In the genomic region with DNA sequence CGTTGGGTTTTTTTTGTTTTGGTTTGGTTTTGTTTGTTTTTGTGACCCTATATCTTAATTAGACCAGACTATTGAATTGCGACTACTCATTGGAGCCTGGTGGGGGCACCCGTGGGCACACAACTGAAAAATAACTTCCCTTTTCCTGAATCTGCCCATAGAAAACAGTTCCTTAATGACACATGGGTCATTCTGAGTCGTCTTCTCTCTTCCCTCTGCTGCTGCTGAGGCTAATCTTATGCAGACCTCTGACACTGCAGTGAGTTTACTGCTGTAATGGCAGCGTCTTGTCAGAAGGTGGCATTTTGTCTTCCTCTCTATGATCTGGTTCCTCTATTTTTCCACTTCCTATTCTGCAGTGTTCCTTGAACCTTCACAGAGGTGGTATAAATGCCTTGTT, we compare ENCODE assay signal across 8 mouse cellular contexts. TPM values are rescaled to one million over a fixed set of nuclear protein-coding genes. Genes with fewer than 3 reads are reported as not detected.
A peak's percentile ranks its signal among the peaks of the same experiment; 100 is the strongest.
DNase-seq lines count a peak whose midpoint lies in the region; ATAC-seq and TF ChIP-seq lines count a peak whose summit lies in the region.

No protein-coding gene starts in this region.

- peaks cover 3% of the 10 kb centered on the region; the same call in 1 of the 2 replicates for H3K4me1 ChIP-seq in testis, adult 2 months (ENCODE audit: control insufficient read depth, insufficient read depth, low read length)
- peaks cover 20% of the 10 kb centered on the region for H3K4me1 ChIP-seq in heart, postnatal 0 days (ENCODE audit: control insufficient read depth, insufficient read depth)
- peaks cover 16% of the 10 kb centered on the region for H3K4me1 ChIP-seq in stomach, embryonic 15.5 days

- H3K4me2 ChIP-seq in heart, postnatal 0 days (ENCODE audit: low read depth, low read length), result peak overlapping the region; percentile 87
- H3K4me2 ChIP-seq in stomach, embryonic 15.5 days, result peak overlapping the region; percentile 84

- TF ChIP-seq POLR2A in testis, adult 2 months (IDR thresholded peaks at IDR 0.05; ENCODE audit: control insufficient read depth, low read depth, low read length), result no peak

- peak; percentile 11 for DNase-seq in adrenal gland, postnatal 14 days
- no peak for DNase-seq in adrenal gland, postnatal 10 days
- no peak for DNase-seq in testis, postnatal 14 days (ENCODE audit: low spot score)
- DNase-seq in heart, postnatal 0 days (ENCODE audit: low spot score), result peak; percentile 11
- DNase-seq in lung, postnatal 10 days, result peak; percentile 4
- no peak for DNase-seq in frontal cortex, adult 2 months (ENCODE audit: extremely low spot score in 1 of 2, low spot score in 1 of 2)

- H3K9me3 ChIP-seq in heart, postnatal 0 days (replicated peaks; ENCODE audit: control insufficient read depth, low read length), result no peaks in the 10 kb centered on the region
- H3K9me3 ChIP-seq in stomach, embryonic 15.5 days, result no peaks in the 10 kb centered on the region

- no peaks in the 10 kb centered on the region; the same call in 1 of the 2 replicates for H3K36me3 ChIP-seq in testis, adult 2 months (ENCODE audit: control insufficient read depth, insufficient read depth, low read length)
- H3K36me3 ChIP-seq in heart, postnatal 0 days (replicated peaks; ENCODE audit: control insufficient read depth, insufficient read depth, low read length), result peaks cover 33% of the 10 kb centered on the region
- 0 out of 2 replicates have a peak, but pooled peaks cover 5% of the 10 kb centered on the region for H3K36me3 ChIP-seq in stomach, embryonic 15.5 days

- no peak overlapping the region; the same call in 1 of the 2 replicates for H3K4me3 ChIP-seq in testis, adult 2 months (ENCODE audit: control insufficient read depth, low read depth, low read length)
- peak overlapping the region; percentile 71 for H3K4me3 ChIP-seq in heart, postnatal 0 days (ENCODE audit: low read depth, low read length)
- peak overlapping the region; percentile 87 for H3K4me3 ChIP-seq in stomach, embryonic 15.5 days (replicated peaks)

- H3K27me3 ChIP-seq in testis, adult 2 months (ENCODE audit: control insufficient read depth, insufficient read depth, low read length), result no peaks in the 10 kb centered on the region
- H3K27me3 ChIP-seq in heart, postnatal 0 days (ENCODE audit: control insufficient read depth, insufficient read depth, low read length), result no peaks in the 10 kb centered on the region
- no peaks in the 10 kb centered on the region for H3K27me3 ChIP-seq in stomach, embryonic 15.5 days (replicated peaks)

- 3% methylated on average over 5 of the region's 5 CpGs for WGBS in heart, postnatal 0 days
- WGBS in stomach, embryonic 15.5 days, result 5% methylated on average over 5 of the region's 5 CpGs

- H3K27ac ChIP-seq in testis, adult 2 months (ENCODE audit: control insufficient read depth, insufficient read depth, low read depth, low read length), result 0 out of 2 replicates have a peak overlapping the region, but pooled peaks have one; percentile 32
- 0 out of 2 replicates have a peak overlapping the region, but pooled peaks have one; percentile 61 for H3K27ac ChIP-seq in heart, postnatal 0 days (ENCODE audit: low read depth)
- H3K27ac ChIP-seq in stomach, embryonic 15.5 days, result no peak overlapping the region

- 0 out of 2 replicates have a peak overlapping the region, but pooled peaks have one; percentile 71 for H3K9ac ChIP-seq in heart, postnatal 0 days (replicated peaks; ENCODE audit: low read depth, low read length)
- H3K9ac ChIP-seq in stomach, embryonic 15.5 days, result no peak overlapping the region

- no peak for TF ChIP-seq EP300 in heart, postnatal 0 days (IDR thresholded peaks at IDR 0.05; ENCODE audit: low read depth)

- ATAC-seq in heart, postnatal 0 days (ENCODE audit: insufficient read depth, low read depth), result no peak
- ATAC-seq in stomach, embryonic 15.5 days (ENCODE audit: insufficient read depth, low FRiP score, low read depth), result no peak

- no peak for TF ChIP-seq CTCF in testis, adult 2 months (IDR thresholded peaks at IDR 0.05; ENCODE audit: control insufficient read depth, insufficient read depth, insufficient replicate concordance, low read depth, low read length)
- no peak; the same call in 1 of the 2 replicates for TF ChIP-seq CTCF in heart, postnatal 0 days (IDR thresholded peaks at IDR 0.05; ENCODE audit: low read depth)

RNA-seq across cellular contexts. Expression of a gene that starts 0.7 kb away (rescaled TPM):
- 19.0 and 22.3 TPM in 2 replicates for total RNA-seq in adrenal gland, postnatal 14 days (2021)
- total RNA-seq in adrenal gland, postnatal 10 days (2021), result 10 to 100 TPM; 17.5 to 19.7 TPM
- 1.8 and 3.4 TPM in 2 replicates for polyA plus RNA-seq in testis, adult 2 months (2012; rRNA removed)
- 3.8 and 5.3 TPM in 2 replicates for total RNA-seq in heart, postnatal 0 days (2014; rRNA removed; ENCODE audit: low replicate concordance)
- polyA plus RNA-seq in heart, postnatal 0 days (2015; fragmentation: Nextera tagmentation; extraction: Ambion mirVana), result 10.7 and 11.9 TPM in 2 replicates
- polyA plus RNA-seq in stomach, embryonic 15.5 days (2015; fragmentation: Nextera tagmentation; extraction: Ambion mirVana), result 14.5 and 16.6 TPM in 2 replicates
- 25.8 and 32.7 TPM in 2 replicates for polyA plus RNA-seq in frontal cortex, adult 2 months (2012; rRNA removed)

RNA-seq across cellular contexts. Expression of a gene that starts 1.1 kb away (rescaled TPM):
- 8.3 and 10.4 TPM in 2 replicates for total RNA-seq in adrenal gland, postnatal 14 days (2021)
- total RNA-seq in adrenal gland, postnatal 10 days (2021), result 10 to 100 TPM; 11.1 to 12.1 TPM
- 15.9 and 16.0 TPM in 2 replicates for polyA plus RNA-seq in testis, adult 2 months (2012; rRNA removed)
- 12.9 and 14.9 TPM in 2 replicates for total RNA-seq in heart, postnatal 0 days (2014; rRNA removed; ENCODE audit: low replicate concordance)
- 9.4 and 9.5 TPM in 2 replicates for polyA plus RNA-seq in heart, postnatal 0 days (2015; fragmentation: Nextera tagmentation; extraction: Ambion mirVana)
- 49.7 and 52.8 TPM in 2 replicates for polyA plus RNA-seq in stomach, embryonic 15.5 days (2015; fragmentation: Nextera tagmentation; extraction: Ambion mirVana)
- polyA plus RNA-seq in frontal cortex, adult 2 months (2012; rRNA removed), result 4.1 and 4.5 TPM in 2 replicates

RNA-seq across cellular contexts. Expression of a gene that starts 18.8 kb away (rescaled TPM):
- total RNA-seq in adrenal gland, postnatal 14 days (2021), result 0.26 and 0.34 TPM in 2 replicates
- under 1 TPM in 1 of 2 experiments, not detected in 1; 0.27 TPM for total RNA-seq in adrenal gland, postnatal 10 days (2021)
- 16.8 and 19.7 TPM in 2 replicates for polyA plus RNA-seq in testis, adult 2 months (2012; rRNA removed)
- total RNA-seq in heart, postnatal 0 days (2014; rRNA removed; ENCODE audit: low replicate concordance), result not detected in 2 replicates
- polyA plus RNA-seq in heart, postnatal 0 days (2015; fragmentation: Nextera tagmentation; extraction: Ambion mirVana), result 0.05 and 0.15 TPM in 2 replicates
- 0.14 TPM in 1 of 2 replicates, not detected in the other for polyA plus RNA-seq in stomach, embryonic 15.5 days (2015; fragmentation: Nextera tagmentation; extraction: Ambion mirVana)
- polyA plus RNA-seq in frontal cortex, adult 2 months (2012; rRNA removed), result 0.30 and 0.65 TPM in 2 replicates

Comparison
In these comparisons a context has a peak if more than half of its experiments do, and no peak if none do; other contexts are left out.
1. DNase-seq: peak in adrenal gland, postnatal 14 days (single experiment), heart, postnatal 0 days (single experiment) and lung, postnatal 10 days (single experiment); none in adrenal gland, postnatal 10 days (single experiment), testis, postnatal 14 days (single experiment) and frontal cortex, adult 2 months (0 of 2).
2. RNA of a gene that starts 18.8 kb away (polyA plus RNA-seq): 16.8 to 19.7 TPM in testis, adult 2 months; 0.30 to 0.65 TPM in frontal cortex, adult 2 months, 0.05 to 0.15 TPM in heart, postnatal 0 days and 0.14 TPM in stomach, embryonic 15.5 days; every median in the first group is over 10 times any median in the second.